Mouse (Mus musculus): ENCODE results near the gene Cr2.
"Not testable (repeated sequence)": the region's sequence is repeated elsewhere in the genome, so short reads cannot be mapped to it uniquely, and the experiment has no call there.

The Cr2 gene

DNA sequence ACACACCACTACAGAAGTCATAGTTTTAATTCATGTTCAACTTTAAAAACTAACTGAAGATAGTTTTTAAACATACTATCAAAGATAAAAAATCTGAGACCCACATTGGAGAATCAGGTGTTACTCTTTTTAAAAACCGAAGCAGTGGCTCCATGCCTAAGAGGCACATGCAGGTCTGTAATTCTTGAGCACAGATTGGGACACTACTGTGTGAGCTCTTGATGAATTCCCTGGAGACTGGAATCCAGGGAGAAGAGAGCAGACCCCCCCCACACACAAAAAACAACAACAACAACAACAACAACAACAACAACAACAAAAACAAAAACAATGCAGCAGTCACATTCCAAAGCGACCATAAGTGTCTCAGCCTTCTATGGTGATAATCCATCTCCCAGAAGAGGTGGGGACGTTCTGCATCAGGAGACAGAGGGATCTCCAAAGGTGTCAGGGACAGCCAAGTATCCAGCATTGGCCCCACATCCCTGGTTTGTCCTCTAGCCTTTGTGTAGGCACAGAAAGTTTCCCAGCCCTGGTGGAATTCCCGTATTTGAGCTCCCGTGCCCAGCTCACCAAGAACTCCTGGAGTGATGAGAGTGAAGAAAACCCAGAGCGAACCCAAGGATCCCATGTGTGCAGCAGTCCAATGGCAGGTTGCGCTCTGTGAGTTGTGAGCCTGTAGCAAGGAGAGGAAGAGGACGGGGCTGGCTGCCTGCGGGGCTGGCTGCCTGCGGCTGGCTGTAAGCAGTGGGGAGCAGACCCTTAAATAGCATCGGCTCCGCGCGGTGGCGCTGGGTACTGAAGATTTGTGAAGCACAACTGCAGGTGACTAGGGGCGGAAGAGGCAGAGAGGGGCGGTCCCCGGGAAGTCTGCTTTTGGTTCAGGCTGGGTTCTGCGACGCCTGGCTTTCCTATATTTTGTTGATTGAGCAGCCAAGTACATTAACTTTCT, at the start of gene Cr2:
TSS of gene Cr2 (minus strand) at position 737 of the 952 bp plus-strand sequence.
- DNase-seq (ENCODE audit: low spot score): peak; percentile 70

DNA sequence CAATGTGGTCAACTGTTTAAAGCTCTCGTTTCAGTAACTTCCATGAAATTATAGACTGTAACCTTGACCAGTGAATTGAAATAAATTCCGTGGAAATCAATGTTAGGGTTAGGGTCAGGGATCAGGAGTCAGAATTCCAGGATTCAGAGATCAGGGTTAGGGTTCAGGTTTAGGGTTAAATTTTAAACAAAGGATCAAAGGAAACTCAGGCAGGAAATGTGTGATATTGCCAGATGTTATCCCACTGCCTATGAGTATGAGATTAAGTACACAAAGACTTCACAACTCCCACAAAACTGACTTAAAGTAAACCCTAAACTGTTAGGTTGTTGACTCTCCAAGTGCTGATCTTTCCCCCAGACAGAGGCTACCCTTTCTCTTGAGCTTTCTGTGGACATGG, 45.3 kb upstream of the Cr2 start:
- DNase-seq (ENCODE audit: low spot score): no peak

DNA sequence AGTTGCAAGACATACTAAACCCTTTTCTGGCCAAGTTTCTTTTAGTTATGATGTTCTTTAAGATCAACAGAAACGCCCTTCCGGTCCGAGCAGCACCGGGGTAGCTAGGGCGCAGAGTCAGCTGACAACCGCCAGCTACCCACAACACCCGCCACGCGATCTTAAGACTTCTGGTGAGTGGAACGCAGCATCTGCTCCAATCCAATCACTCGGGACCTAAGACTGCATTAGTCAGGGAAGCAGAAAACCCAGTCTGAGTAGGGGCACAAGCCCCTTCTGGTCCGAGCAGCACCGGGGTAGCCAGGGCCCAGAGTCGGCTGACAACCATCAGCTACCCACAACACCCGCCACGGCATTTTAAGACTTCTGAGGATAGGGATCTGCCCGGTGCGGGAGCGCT, 36.3 kb upstream of the Cr2 start:
- DNase-seq (ENCODE audit: low spot score): not testable (repeated sequence)

GRCm38 (mm10) chr1:195184746-195185145, 8.2 kb upstream of the Cr2 start:
- DNase-seq (ENCODE audit: low spot score): no peak

DNA sequence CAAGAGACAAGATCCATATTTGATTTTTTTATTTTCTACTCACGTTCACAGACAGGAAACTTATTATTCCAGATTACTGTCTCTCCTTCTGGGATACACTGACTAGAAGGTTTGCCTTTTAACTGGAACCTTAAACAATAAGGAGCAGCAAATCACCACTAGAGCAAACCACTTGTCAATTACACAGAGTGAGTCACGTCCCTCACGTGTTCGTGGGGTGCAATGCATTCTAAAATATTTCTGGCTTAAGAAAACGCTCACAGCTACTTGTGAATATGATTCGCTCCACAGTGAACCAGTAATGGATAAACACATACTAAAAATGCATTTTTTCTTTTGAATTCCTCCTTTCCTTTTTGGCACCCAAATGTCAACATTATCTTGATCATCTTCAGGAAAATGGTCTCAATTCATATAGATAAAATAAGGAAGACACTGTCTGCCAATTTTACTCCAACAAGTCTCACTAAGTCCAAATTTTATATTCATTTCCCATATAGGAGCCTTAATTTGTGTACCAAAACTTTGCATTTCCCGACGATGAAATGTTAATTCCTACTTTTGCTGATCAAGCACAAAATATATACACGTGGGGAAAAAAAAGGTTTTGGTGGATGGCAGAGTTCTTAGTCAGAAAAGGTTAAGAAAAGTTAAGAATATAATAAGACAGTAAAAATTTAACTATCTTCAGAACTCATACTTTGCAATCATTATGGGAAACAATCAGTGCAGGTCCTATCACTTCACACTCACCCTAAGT, 11.3 kb downstream of the Cr2 start:
- DNase-seq (ENCODE audit: low spot score): no peak

DNA sequence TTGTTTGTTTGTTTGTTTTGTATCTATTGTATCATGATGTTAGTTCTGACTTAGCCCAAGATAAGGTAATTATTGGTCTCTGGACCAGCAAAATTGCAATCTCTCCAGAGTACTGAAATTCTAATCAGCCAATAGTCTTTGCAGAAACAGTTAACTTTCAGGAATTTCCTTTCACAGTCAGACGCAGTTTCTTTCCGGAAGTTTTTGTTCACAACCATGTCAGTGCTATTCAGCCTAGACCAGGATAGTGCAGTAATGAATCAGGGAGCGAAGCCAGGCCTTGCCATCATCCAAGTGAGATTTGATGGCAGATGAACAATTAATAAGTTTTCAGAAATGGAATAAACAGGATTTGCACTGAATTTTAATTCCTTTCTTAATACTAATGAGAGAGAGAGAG, 44.4 kb downstream of the Cr2 start:
- no peak for DNase-seq (ENCODE audit: low spot score)

GRCm38 (mm10) chr1:195131675-195132015, 44.9 kb downstream of the Cr2 start:
- DNase-seq (ENCODE audit: low spot score): no peak

DNA sequence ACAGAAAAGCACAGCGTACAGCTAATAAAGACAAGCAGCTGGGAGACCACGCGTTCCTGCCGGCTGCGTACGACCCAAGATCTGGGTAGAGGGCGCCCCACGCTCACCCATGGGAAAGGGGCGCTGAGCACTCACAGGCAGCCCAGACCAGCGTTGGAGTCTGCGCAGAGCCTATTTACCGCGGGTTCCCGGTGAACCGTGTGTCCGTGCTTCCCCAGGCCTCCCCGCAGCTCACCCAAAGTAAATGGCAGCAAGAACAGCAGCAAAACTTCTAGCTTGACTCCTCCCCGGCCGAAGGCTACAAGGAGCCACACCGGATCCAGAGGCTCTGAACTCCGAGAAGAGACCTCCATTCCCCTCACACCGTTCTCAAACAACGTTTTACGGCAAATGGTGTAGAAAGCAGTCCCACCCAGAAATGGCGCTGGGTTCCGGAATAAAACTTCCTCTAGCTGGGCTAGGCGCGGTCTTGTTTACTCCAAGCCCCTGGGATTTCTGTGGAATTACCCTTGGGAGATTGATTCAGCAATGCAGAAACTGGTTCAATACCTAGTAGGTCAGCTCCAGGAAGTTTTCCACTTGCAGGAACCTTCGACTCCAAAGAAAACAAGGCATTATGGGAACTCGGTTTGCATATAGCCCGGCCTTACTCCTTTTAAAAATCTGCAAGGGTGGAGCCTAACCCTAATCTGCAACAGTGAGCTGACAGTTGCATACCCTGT, 45.4 kb downstream of the Cr2 start, which contains the start of gene Cr1l:
TSS of gene Cr1l (minus strand) at position 634 of the 722 bp plus-strand sequence.
- peak; percentile 87 for DNase-seq (ENCODE audit: low spot score)

GRCm38 (mm10) chr1:195130479-195130878, 46.0 kb downstream of the Cr2 start:
- no peak for DNase-seq (ENCODE audit: low spot score)

DNA sequence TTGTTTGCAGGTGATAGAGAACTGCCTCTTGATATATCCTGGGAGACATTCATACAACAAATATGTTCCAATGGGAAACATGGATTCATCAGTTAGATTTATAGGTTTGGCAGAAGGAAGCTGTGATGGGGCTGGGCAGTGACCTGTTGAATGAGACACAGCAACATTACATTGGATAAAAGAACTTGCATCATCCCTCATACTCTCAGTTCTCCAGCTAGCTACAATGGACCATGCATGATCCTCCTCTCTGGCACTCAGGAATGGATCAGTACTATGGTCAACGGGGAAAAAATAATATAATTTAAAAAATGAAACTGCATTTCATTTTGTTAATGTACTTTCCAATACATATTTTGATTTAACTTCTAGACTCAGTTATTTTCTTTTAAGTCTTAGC, 46.6 kb downstream of the Cr2 start:
- DNase-seq (ENCODE audit: low spot score): no peak

DNA sequence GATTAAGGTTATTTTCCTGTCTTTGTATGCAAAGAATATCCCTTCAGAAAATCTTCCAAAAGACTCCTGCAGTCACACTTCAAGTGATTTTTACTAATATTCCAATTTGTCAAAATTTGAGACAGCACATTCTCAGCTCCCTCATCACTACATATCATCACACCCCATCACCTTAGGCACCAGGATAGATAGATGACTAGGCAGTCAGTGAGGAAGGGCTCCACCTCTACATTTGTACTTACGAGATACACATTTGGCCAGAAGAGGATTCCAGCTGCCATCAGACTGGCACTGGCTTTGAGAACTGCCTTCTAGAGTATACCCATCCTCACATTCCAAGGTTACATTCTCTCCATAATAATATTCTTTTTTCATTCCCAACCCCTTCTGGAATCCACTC, 62.1 kb downstream of the Cr2 start:
- DNase-seq (ENCODE audit: low spot score): no peak

- no peak for DNase-seq (ENCODE audit: low spot score)
Measured at GRCm38 (mm10) chr1:195113621-195114020, 62.9 kb downstream of the Cr2 start.

- DNase-seq (ENCODE audit: low spot score): no peak
Measured at GRCm38 (mm10) chr1:195100693-195101092, 75.8 kb downstream of the Cr2 start.

GRCm38 (mm10) chr1:195098004-195098403, 78.5 kb downstream of the Cr2 start:
- no peak for DNase-seq (ENCODE audit: low spot score)

- peak; percentile 69 for DNase-seq (ENCODE audit: low spot score)
Measured at GRCm38 (mm10) chr1:195092220-195092720, 84.2 kb downstream of the Cr2 start, which contains the start of gene Cd46. Cd46 (minus strand) TSS chr1:195092249.

DNA sequence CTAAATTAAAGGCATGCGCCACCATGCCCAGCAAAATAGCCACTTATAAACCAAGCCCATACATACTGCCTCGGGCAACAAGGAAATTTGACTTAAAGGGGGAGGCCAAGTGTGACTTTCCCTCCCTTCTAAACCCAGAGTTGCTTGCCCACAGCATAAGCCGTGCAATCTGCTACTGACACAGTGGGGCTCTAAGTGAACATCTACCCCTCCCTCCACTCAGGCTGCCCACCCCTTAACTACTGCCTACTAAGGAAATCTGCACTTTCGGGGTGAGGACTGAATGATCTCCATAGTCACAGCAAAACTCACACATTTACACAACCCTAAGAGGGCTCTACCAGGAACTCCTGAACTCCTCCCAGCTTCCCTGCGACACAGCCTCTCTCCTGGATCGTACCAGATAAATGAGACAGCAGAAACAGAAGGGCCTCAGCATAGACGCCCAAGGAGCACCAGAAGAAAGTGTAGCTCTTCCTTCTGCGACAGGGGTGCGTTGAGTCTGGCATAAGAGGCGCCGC, 84.8 kb downstream of the Cr2 start:
- no peak for DNase-seq (ENCODE audit: low spot score)
